Mouse (Mus musculus) myocyte (in vitro differentiated cells): ENCODE data around the gene 4930470P17Rik.

Experiments used
- CEBPB ChIP-seq: IDR thresholded peaks from 2 replicates; pipeline ENCODE4 v1.6.1; 2011; ENCODE audit warnings: mild to moderate bottlenecking, moderate library complexity; ENCODE audit not compliant: poor library complexity, insufficient read depth, severe bottlenecking
- E2F4 ChIP-seq: IDR thresholded peaks from one replicate; pipeline ENCODE4 v1.6.1; 2011; ENCODE audit warnings: mild to moderate bottlenecking, control low read depth, moderate library complexity; ENCODE audit not compliant: insufficient read depth
- MAX ChIP-seq: IDR thresholded peaks from one replicate; pipeline ENCODE4 v1.6.1; 2011; ENCODE audit warnings: low read depth, mild to moderate bottlenecking, control low read depth
- MYOD1 ChIP-seq, 3 experiments: IDR thresholded peaks; one replicate each; pipeline ENCODE4 v1.6.1; 2011; ENCODE audit warnings: control low read depth in 2 of 3, low read depth in 2 of 3, mild to moderate bottlenecking in 2 of 3, moderate library complexity in 1 of 3; ENCODE audit not compliant: insufficient read length in 2 of 3, control insufficient read depth in 1 of 3
- MYOG ChIP-seq, 3 experiments: IDR thresholded peaks; one replicate each; pipeline ENCODE4 v1.6.1; 2011; ENCODE audit warnings: control low read depth in 2 of 3, low read depth in 2 of 3, mild to moderate bottlenecking in 2 of 3; ENCODE audit not compliant: insufficient read length in 2 of 3, control insufficient read depth in 1 of 3, insufficient read depth in 1 of 3
- POLR2A ChIP-seq: IDR thresholded peaks from one replicate; pipeline ENCODE4 v1.6.1; 2011; ENCODE audit warnings: low read depth, mild to moderate bottlenecking, control low read depth, moderate library complexity; ENCODE audit not compliant: insufficient read length
- POLR2AphosphoS2 ChIP-seq: IDR thresholded peaks from one replicate; pipeline ENCODE4 v1.6.1; 2011; ENCODE audit warnings: low read depth, control low read depth; ENCODE audit not compliant: insufficient read length
- REST ChIP-seq: IDR thresholded peaks from one replicate; pipeline ENCODE4 v1.6.1; 2011; ENCODE audit warnings: mild to moderate bottlenecking, control low read depth, moderate library complexity; ENCODE audit not compliant: insufficient read depth, insufficient read length
- SRF ChIP-seq: IDR thresholded peaks from one replicate; pipeline ENCODE4 v1.6.1; 2011; ENCODE audit warnings: low read depth; ENCODE audit not compliant: control insufficient read depth, insufficient read length
- TCF12 ChIP-seq: IDR thresholded peaks from one replicate; pipeline ENCODE4 v1.6.1; 2011; ENCODE audit warnings: mild to moderate bottlenecking, control low read depth; ENCODE audit not compliant: poor library complexity, insufficient read depth, severe bottlenecking
- TCF3 ChIP-seq: IDR thresholded peaks from one replicate; pipeline ENCODE4 v1.6.1; 2011; ENCODE audit warnings: low read depth, control low read depth; ENCODE audit not compliant: insufficient read length
- USF1 ChIP-seq: IDR thresholded peaks from one replicate; pipeline ENCODE4 v1.6.1; 2011; ENCODE audit warnings: low read depth, mild to moderate bottlenecking, control low read depth, moderate library complexity

DNA sequence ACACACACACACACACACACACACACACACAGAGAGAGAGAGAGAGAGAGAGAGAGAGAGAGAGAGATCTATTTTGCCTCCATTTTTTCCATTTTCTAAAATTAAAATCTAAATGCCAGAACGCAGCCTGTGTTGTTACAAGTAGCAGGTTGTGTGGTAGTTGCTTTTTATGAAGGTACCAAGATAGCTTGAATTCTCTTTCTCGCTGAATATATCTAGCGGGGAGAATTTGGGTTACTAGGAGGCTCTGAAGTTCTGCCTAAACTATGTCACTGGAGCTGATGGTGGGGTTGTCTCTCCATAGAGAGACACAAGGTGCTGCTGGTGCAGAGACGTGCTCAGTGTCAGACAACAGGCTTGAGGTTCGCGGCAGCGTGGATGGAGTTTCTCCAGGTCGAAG is 36.8 kb downstream of the 4930470P17Rik start:
- TF ChIP-seq POLR2A, result no peak
- no peak for TF ChIP-seq CEBPB
- TF ChIP-seq MYOD1 (IDR thresholded peaks at IDR 0.05; ENCODE audit: control insufficient read depth in 1 of 3, insufficient read length in 2 of 3, low read depth in 2 of 3), result no peak
- no peak for TF ChIP-seq MAX
- no peak for TF ChIP-seq E2F4
- no peak for TF ChIP-seq POLR2AphosphoS2
- TF ChIP-seq USF1, result no peak
- no peak for TF ChIP-seq SRF
- no peak for TF ChIP-seq MYOG (IDR thresholded peaks at IDR 0.05; ENCODE audit: control insufficient read depth in 1 of 3, insufficient read depth in 1 of 3, insufficient read length in 2 of 3, low read depth in 2 of 3)
- TF ChIP-seq TCF12, result no peak
- TF ChIP-seq REST, result no peak
- no peak for TF ChIP-seq TCF3
